Mouse (Mus musculus) ZHBTc4 (cell line): ENCODE results near the gene D930007J09Rik.

Source experiments
- DNase-seq: peaks from one replicate; pipeline ENCODE4 v3.0.0-alpha.2; 2011; ENCODE audit warnings: low read depth, low spot score

Gene D930007J09Rik

DNA sequence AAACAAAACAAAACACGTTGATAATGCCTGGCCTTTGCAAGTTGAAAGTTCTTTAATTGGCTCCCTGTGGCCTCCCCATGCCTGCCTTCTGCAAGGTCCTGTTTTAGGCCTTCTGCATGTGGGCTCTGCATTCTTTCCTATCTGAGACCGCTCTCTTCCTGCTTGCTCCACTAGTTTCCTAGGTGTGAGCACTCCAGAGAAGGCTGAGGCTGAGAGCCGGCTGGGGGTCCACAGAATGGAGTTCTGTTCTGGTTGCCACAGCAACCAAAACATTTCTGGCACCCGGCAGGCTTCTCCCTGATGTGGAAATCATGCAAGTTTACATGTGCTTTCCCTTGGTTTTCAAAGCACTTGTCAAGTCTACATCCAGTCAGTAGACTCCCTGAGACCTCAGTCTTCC is 43.6 kb downstream of the D930007J09Rik start:
- DNase-seq = peak; percentile 12
